Mouse (Mus musculus): ENCODE data around the gene Yipf3.

The Yipf3 gene

GRCm38 (mm10) chr17:46247512-46248188 lies at the start of gene Yipf3, which contains the start of gene Polr1c:
Gene Yipf3, plus strand, starts transcription at chr17:46248080.
Gene Polr1c, minus strand, starts transcription at chr17:46248054.
- in situ Hi-C loops (cut with MboI, MseI) = loop anchor here (5.0 kb wide), 1 partner anchor 80 kb away; no protein-coding TSS in a partner anchor

- in situ Hi-C loops (cut with MboI, MseI) = no loop called here
These were observed 46.7 kb upstream of the Yipf3 start for GRCm38 (mm10) chr17:46201151-46201550.

- in situ Hi-C loops (cut with MboI, MseI) = no loop called here
These were observed 45.3 kb upstream of the Yipf3 start, which contains the start of the genes Polh and Xpo5 for GRCm38 (mm10) chr17:46202421-46203071. Gene Polh, minus strand, starts transcription at chr17:46202645. Gene Xpo5, plus strand, starts transcription at chr17:46202782.

GRCm38 (mm10) chr17:46203078-46203477 lies 44.8 kb upstream of the Yipf3 start:
- in situ Hi-C loops (cut with MboI, MseI) = no loop called here

GRCm38 (mm10) chr17:46206676-46207075 lies 41.2 kb upstream of the Yipf3 start:
- in situ Hi-C loops (cut with MboI, MseI) = no loop called here

GRCm38 (mm10) chr17:46210550-46210949 lies 37.3 kb upstream of the Yipf3 start:
- in situ Hi-C loops (cut with MboI, MseI) = loop anchor here (10.0 kb wide), 1 partner anchor 744 kb away; no protein-coding TSS in a partner anchor

GRCm38 (mm10) chr17:46221601-46222000 lies 26.3 kb upstream of the Yipf3 start:
- in situ Hi-C loops (cut with MboI, MseI) = no loop called here

GRCm38 (mm10) chr17:46227576-46227975 lies 20.3 kb upstream of the Yipf3 start:
- in situ Hi-C loops (cut with MboI, MseI) = no loop called here

GRCm38 (mm10) chr17:46236067-46236466 lies 11.8 kb upstream of the Yipf3 start:
- in situ Hi-C loops (cut with MboI, MseI) = no loop called here

- in situ Hi-C loops (cut with MboI, MseI) = no loop called here
These were observed 10.8 kb upstream of the Yipf3 start for GRCm38 (mm10) chr17:46237079-46237478.

- in situ Hi-C loops (cut with MboI, MseI) = no loop called here
These were observed 10.4 kb upstream of the Yipf3 start for GRCm38 (mm10) chr17:46237480-46237879.

- in situ Hi-C loops (cut with MboI, MseI) = no loop called here
These were observed 8.3 kb upstream of the Yipf3 start for GRCm38 (mm10) chr17:46239516-46240114.

GRCm38 (mm10) chr17:46241471-46241870 lies 6.4 kb upstream of the Yipf3 start:
- in situ Hi-C loops (cut with MboI, MseI) = no loop called here

GRCm38 (mm10) chr17:46242274-46242673 lies 5.6 kb upstream of the Yipf3 start:
- in situ Hi-C loops (cut with MboI, MseI) = no loop called here

- in situ Hi-C loops (cut with MboI, MseI) = no loop called here
These were observed 4.9 kb upstream of the Yipf3 start for GRCm38 (mm10) chr17:46242993-46243392.

- in situ Hi-C loops (cut with MboI, MseI) = no loop called here
These were observed 4.3 kb upstream of the Yipf3 start for GRCm38 (mm10) chr17:46243624-46244023.

- in situ Hi-C loops (cut with MboI, MseI) = no loop called here
These were observed 3.3 kb upstream of the Yipf3 start for GRCm38 (mm10) chr17:46244579-46244978.

GRCm38 (mm10) chr17:46248189-46248522 lies 276 bp downstream of the Yipf3 start:
- in situ Hi-C loops (cut with MboI, MseI) = loop anchor here (5.0 kb wide), 1 partner anchor 81 kb away; no protein-coding TSS in a partner anchor

GRCm38 (mm10) chr17:46251174-46251573 lies 3.3 kb downstream of the Yipf3 start:
- in situ Hi-C loops (cut with MboI, MseI) = no loop called here

GRCm38 (mm10) chr17:46252571-46253451 lies 4.9 kb downstream of the Yipf3 start:
- in situ Hi-C loops (cut with MboI, MseI) = no loop called here

- in situ Hi-C loops (cut with MboI, MseI) = no loop called here
These were observed 5.7 kb downstream of the Yipf3 start, which contains the start of gene Lrrc73 for GRCm38 (mm10) chr17:46253452-46254084. Gene Lrrc73, plus strand, starts transcription at chr17:46253531.
